Mouse (Mus musculus) layer of hippocampus, postnatal 25 days (tissue): ENCODE results near the gene Kmt2e. TPM values are rescaled to one million over a fixed set of nuclear protein-coding genes. Genes with fewer than 3 reads are reported as not detected.
"Not testable (repeated sequence)": the region's sequence is repeated elsewhere in the genome, so short reads cannot be mapped to it uniquely, and the experiment has no call there.

Source experiments
- DNase-seq, 2 experiments: peaks; one replicate each; pipeline ENCODE4 v3.0.0; 2022; ENCODE audit warnings: mixed read lengths in 2 of 2, low spot score in 1 of 2; ENCODE audit errors: extremely low spot score in 1 of 2
- total RNA-seq, 2 experiments: library from RNA; stranded (reverse); gene quantifications; 2 replicates each; pipeline ENCODE4 v1.2.3; 2021

The Kmt2e gene
- total RNA-seq, 2 experiments from 2014 or later = 80.8 to 102 TPM

DNA sequence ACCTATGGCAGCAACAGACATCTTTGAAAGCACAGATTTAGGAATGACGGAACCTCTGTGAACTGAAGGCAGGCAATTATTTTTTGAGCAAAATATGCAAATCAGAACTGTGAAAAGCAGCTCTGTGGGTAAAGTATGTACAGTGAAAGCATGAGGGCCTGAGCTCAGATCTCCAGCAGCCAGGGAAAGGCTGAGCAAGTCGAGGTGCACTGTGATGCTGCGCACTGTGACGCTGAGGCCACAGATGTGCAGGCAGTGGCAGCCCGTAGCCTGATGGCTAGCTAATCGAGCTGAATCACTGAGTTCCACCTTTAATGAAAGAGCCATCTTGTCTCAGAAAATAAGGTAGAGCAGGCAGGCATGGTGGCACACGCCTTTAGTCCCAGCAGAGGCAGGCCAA, 101.5 kb downstream of the Kmt2e start:
- DNase-seq = no peak

DNA sequence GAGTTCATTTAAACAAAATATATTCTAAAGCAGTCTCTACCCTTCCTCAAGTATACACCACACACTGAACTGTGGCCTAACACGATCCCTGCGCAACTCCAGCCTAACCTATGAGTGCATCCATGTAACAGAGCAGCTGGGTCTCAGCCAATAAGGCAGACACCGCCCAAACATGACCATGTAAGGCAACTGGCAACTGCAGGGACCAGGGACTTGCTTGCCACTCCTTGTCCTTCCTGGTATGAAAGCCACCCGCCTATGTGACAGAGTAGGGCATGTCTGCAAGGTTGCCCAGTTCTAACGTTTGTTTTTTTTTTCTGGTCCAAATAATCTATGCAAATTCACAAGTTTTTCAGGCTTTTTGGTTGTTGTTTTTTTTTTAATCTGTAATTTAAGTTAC, 117.4 kb downstream of the Kmt2e start:
- no peak for DNase-seq

DNA sequence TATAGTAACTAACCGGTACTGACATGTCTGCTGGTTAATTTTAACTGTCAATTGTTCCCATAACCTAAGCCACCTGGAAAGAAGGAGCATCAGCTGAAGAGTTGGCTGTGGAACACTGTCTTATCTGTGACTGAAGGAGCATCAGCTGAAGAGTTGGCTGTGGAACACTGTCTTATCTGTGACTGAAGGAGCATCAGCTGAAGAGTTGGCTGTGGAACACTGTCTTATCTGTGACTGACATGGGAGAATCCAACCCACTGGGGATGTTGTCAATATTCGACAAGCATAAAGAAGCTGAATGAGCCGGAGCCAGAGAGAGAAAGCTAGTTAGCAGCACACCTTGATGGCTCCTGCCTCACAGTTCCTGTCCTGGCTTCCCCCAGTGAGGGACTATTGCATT, 119.1 kb downstream of the Kmt2e start:
- not testable (repeated sequence) for DNase-seq
